ENCODE assay signal across 8 mouse cellular contexts in the genomic region with DNA sequence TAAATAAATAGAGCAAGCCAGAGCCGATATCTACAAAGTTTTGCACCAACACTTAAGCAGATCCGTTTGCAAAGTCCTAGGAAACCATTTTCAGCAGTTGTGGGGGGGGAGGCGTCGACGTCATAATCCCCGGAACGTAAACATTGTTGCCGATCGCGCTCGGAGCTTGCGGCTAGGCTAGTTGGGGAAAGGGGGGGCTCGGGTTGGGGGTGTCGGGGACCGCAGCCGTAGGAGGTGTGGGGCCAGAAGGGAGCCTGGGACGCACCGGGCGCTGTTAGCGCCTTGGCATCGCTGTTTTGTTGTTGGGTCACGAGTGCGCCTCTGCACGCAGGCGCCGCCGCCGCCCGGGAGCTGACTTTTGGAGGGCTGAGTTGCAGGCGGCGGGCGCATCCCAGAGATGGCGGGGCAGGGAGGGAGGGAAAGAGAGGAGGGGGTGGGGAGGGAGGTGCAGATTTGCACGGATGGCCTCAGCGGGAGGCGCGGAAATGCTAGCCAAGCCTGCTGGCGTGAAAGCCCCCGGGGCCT. TPM values are rescaled to one million over a fixed set of nuclear protein-coding genes. Genes with fewer than 3 reads are reported as not detected.
A peak's percentile ranks its signal among the peaks of the same experiment; 100 is the strongest.
DNase-seq lines count a peak whose midpoint lies in the region; ATAC-seq and TF ChIP-seq lines count a peak whose summit lies in the region.

No protein-coding gene starts in this region.

- peak; percentile 81 for DNase-seq in R1 (ENCODE audit: low read depth, low spot score)
- peak; percentile 90 to 91 for DNase-seq in cerebellum, postnatal 10 days
- DNase-seq in gastrocnemius, adult 8-10 months (ENCODE audit: low spot score in 2 of 2): peak; percentile 44 to 70
- DNase-seq in hindbrain, postnatal 0 days (ENCODE audit: low spot score): peak; percentile 81
- DNase-seq in left cerebral cortex, postnatal 25 days (ENCODE audit: low spot score in 2 of 2): peak; percentile 68 to 69
- peak; percentile 73 for DNase-seq in right cerebral cortex, postnatal 14 days
- DNase-seq in urinary bladder, postnatal 36 days (ENCODE audit: low spot score in 2 of 2): peak; percentile 68 to 69

- no peaks in the 10 kb centered on the region for H3K36me3 ChIP-seq in hindbrain, postnatal 0 days (ENCODE audit: insufficient read depth, low read length)

- peak; percentile 70 for ATAC-seq in hindbrain, postnatal 0 days
- ATAC-seq in megakaryocyte-erythroid progenitor cell, adult 5-6 weeks (replicated peaks; ENCODE audit: low FRiP score, low TSS enrichment, poor library complexity, severe bottlenecking): peak; percentile 44; the same call in 1 of the 2 replicates

- H3K9ac ChIP-seq in hindbrain, postnatal 0 days (replicated peaks; ENCODE audit: low read length): peak overlapping the region; percentile 69

- intact Hi-C loops in left cerebral cortex, postnatal 25 days (cut with DNase I): loop anchor here (1.0 kb wide), 1 partner anchor 8 kb away; no protein-coding TSS in a partner anchor

- no peaks in the 10 kb centered on the region for H3K9me3 ChIP-seq in hindbrain, postnatal 0 days (ENCODE audit: low read length)

- no peak for TF ChIP-seq CTCF in hindbrain, postnatal 0 days (IDR thresholded peaks at IDR 0.05; ENCODE audit: low read depth)

- H3K27me3 ChIP-seq in hindbrain, postnatal 0 days (ENCODE audit: insufficient read depth, low read length): no peaks in the 10 kb centered on the region

- peak overlapping the region; percentile 57 for H3K4me3 ChIP-seq in hindbrain, postnatal 0 days (ENCODE audit: low read length)

- H3K27ac ChIP-seq in hindbrain, postnatal 0 days: peak overlapping the region; percentile 86

- peak overlapping the region; percentile 100 for H3K4me2 ChIP-seq in hindbrain, postnatal 0 days (ENCODE audit: low read depth, low read length)

- under 1% methylated on average over 36 of the region's 39 CpGs for WGBS in hindbrain, postnatal 0 days

- peaks cover 15% of the 10 kb centered on the region; the same call in 1 of the 2 replicates for H3K4me1 ChIP-seq in hindbrain, postnatal 0 days (ENCODE audit: insufficient read depth, low read length)

RNA-seq across cellular contexts. Expression of a gene that starts 0.6 kb away (rescaled TPM):
- total RNA-seq in gastrocnemius, adult 8-10 months (2022): 10 to 100 TPM; 11.1 to 15.6 (median 13.1) TPM
- total RNA-seq in hindbrain, postnatal 0 days (2014; rRNA removed): 75.7 and 87.3 TPM in 2 replicates
- polyA plus RNA-seq in hindbrain, postnatal 0 days (2015; fragmentation: Nextera tagmentation; extraction: Ambion mirVana): 59.7 and 60.9 TPM in 2 replicates
- 10 to 100 TPM; 26.2 to 26.5 TPM for total RNA-seq in left cerebral cortex, postnatal 25 days (2021)
- total RNA-seq in megakaryocyte-erythroid progenitor cell, adult 5-6 weeks (2014; fragmentation: Nextera tagmentation): 58.8 and 70.5 TPM in 2 replicates
- total RNA-seq in megakaryocyte-erythroid progenitor cell, adult 5-6 weeks (2017): 62.3 and 64.0 TPM in 2 replicates

RNA-seq across cellular contexts. Expression of a gene that starts 25.8 kb away (rescaled TPM):
- total RNA-seq in gastrocnemius, adult 8-10 months (2022): 10 to 100 TPM; 27.8 to 35.0 (median 29.8) TPM
- 20.9 and 27.2 TPM in 2 replicates for total RNA-seq in hindbrain, postnatal 0 days (2014; rRNA removed)
- polyA plus RNA-seq in hindbrain, postnatal 0 days (2015; fragmentation: Nextera tagmentation; extraction: Ambion mirVana): 16.8 and 18.3 TPM in 2 replicates
- 10 to 100 TPM in 1 of 2 experiments, 1 to 10 TPM in 1; 8.3 to 10.3 TPM for total RNA-seq in left cerebral cortex, postnatal 25 days (2021)
- total RNA-seq in megakaryocyte-erythroid progenitor cell, adult 5-6 weeks (2014; fragmentation: Nextera tagmentation): 6.0 and 7.7 TPM in 2 replicates
- total RNA-seq in megakaryocyte-erythroid progenitor cell, adult 5-6 weeks (2017): 3.9 and 4.9 TPM in 2 replicates

RNA-seq across cellular contexts. Expression of a gene that starts 57.8 kb away (rescaled TPM):
- not detected for total RNA-seq in gastrocnemius, adult 8-10 months (2022)
- not detected in 2 replicates for total RNA-seq in hindbrain, postnatal 0 days (2014; rRNA removed)
- 0.64 and 0.87 TPM in 2 replicates for polyA plus RNA-seq in hindbrain, postnatal 0 days (2015; fragmentation: Nextera tagmentation; extraction: Ambion mirVana)
- under 1 TPM in 1 of 2 experiments, not detected in 1; 0.73 TPM for total RNA-seq in left cerebral cortex, postnatal 25 days (2021)
- not detected in 2 replicates for total RNA-seq in megakaryocyte-erythroid progenitor cell, adult 5-6 weeks (2014; fragmentation: Nextera tagmentation)
- total RNA-seq in megakaryocyte-erythroid progenitor cell, adult 5-6 weeks (2017): not detected in 2 replicates

Comparison
In these comparisons a context has a peak if more than half of its experiments do, and no peak if none do; other contexts are left out.
1. Peak in every context shown above with its lines: DNase-seq, ATAC-seq, H3K4me3 ChIP-seq and H3K27ac ChIP-seq.